Mouse (Mus musculus): ENCODE data around the gene Speer4f1.
"Not testable (repeated sequence)": the region's sequence is repeated elsewhere in the genome, so short reads cannot be mapped to it uniquely, and the experiment has no call there.

The Speer4f1 gene

GRCm38 (mm10) chr5:17475798-17476197 is at the start of gene Speer4f1:
Speer4f1 (plus strand) TSS chr5:17476098.
- in situ Hi-C loops (cut with MboI; ENCODE audit: low sequenced_read_pairs): not testable (repeated sequence)

GRCm38 (mm10) chr5:17426930-17427329 is 49.0 kb upstream of the Speer4f1 start:
- in situ Hi-C loops (cut with MboI; ENCODE audit: low sequenced_read_pairs): no loop called here

GRCm38 (mm10) chr5:17434721-17435120 is 41.2 kb upstream of the Speer4f1 start:
- in situ Hi-C loops (cut with MboI; ENCODE audit: low sequenced_read_pairs): no loop called here

GRCm38 (mm10) chr5:17436209-17436608 is 39.7 kb upstream of the Speer4f1 start:
- in situ Hi-C loops (cut with MboI; ENCODE audit: low sequenced_read_pairs): no loop called here

DNA sequence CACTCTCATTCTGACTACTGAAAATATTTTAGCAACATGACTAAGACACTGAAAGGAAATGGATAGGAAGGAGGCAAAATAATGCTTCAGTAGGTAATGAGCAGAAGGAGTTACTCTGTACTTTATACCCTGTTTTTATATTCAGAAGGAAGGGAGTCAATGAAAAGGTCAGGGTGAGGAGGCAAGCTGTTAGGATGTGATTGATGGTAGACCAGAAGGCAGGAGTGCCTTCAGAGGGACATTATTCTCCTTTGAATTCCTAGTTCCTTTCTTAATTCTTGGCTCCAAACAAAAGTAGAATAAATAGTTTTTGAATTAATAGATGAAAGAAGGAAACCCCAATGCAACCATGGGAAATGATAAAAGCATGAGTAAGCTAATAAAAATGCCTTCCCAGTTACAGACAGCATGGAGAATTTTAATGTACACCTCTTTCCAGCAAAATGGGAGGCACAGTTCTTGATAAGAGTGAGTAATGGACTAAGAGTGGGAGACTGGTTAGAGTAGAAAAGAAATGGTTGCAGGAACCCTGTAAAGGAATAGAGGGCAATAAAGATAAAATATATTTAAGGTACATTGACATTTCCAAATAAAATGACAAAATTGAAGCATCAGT is 36.3 kb upstream of the Speer4f1 start:
- in situ Hi-C loops (cut with MboI; ENCODE audit: low sequenced_read_pairs): no loop called here

DNA sequence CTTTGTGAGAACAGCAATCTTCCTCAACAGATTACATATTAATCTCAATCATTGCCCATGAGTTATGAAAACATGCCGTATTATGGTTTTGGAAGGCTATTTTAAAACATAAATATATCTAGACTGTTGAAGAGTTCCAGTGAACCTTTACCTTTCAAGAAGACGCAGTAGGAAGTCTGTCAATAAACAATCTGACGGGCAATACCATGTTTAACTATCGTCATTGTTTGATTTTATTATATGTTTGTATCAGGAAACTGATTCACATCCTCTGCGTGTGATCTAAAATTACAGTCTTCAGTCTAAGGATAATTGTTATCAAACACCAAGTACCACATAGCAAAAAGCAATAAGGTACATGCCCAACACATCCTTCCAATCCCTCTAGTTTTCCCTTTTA is 21.8 kb upstream of the Speer4f1 start:
- in situ Hi-C loops (cut with MboI; ENCODE audit: low sequenced_read_pairs): no loop called here

DNA sequence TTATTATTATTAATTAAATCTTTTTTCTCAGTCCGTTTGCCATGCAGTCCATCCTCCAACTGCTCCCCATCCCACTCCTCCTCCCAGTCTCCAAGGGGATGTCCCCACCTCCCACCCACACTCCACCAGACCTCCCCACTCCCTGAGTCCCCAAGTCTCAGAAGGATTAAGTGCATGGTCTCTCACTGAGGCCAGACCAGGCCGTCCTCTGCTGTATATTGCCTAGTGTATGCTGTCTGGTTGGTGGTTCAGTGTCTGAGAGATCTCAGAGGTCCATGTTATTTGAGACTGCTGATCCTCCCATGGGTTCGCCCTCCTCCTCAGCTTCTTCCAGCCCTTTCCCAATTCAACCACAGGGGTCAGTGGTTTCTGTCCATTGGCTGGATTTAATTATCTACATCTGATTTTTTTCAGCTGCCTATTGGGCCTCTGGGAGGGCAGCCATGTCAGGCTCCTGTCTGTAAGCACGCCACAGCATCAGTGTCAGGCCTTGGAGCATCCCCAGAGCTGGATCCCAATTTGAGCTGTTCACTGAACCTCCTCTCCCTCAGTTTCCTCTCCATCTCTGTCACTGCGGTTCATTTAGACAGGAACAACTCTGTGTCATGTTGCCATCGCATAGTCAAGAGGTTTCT is 20.8 kb upstream of the Speer4f1 start:
- in situ Hi-C loops (cut with MboI; ENCODE audit: low sequenced_read_pairs): no loop called here

DNA sequence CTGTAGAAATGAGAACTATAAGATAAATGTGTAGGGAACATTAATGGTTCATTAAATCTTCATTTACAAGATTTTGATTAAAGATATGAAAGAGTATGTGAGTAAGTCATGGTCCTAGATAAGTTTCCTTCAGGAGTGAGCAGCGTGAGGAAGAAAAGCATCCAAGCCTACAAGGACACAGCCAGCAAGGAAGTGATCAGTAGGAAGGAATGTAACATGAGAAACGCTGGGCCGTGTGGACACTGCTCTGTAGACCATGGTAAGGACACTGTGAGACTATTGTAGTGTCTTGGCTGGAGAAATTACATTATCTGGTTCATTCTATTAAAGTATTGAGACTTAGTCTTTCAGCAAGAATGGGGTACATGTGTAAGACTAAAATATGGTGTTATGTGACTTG is 19.2 kb upstream of the Speer4f1 start:
- in situ Hi-C loops (cut with MboI; ENCODE audit: low sequenced_read_pairs): no loop called here

DNA sequence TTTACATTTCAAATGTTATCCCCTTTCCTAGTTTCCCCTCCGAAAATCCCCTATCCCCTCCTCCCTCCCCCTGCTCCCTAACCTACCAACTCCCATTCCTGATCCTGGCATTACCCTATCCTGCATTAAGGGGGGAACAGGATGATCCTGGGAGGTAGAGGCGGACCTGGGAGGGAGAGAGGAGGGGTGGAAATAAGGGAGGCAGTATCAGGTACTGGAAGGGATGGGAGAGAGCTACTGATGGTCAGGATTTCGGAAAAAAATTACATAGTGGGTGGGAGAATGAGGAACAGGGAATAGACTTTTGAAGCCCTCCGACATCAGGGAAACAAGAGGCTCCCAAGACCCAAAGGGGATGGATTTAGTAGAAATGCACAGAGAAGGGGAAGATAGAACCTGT is 7.8 kb upstream of the Speer4f1 start:
- in situ Hi-C loops (cut with MboI; ENCODE audit: low sequenced_read_pairs): not testable (repeated sequence)

- in situ Hi-C loops (cut with MboI; ENCODE audit: low sequenced_read_pairs): no loop called here
Measured at GRCm38 (mm10) chr5:17476476-17476875, 578 bp downstream of the Speer4f1 start.

GRCm38 (mm10) chr5:17489894-17490293 is 14.0 kb downstream of the Speer4f1 start:
- in situ Hi-C loops (cut with MboI; ENCODE audit: low sequenced_read_pairs): no loop called here

- in situ Hi-C loops (cut with MboI; ENCODE audit: low sequenced_read_pairs): no loop called here
Measured at GRCm38 (mm10) chr5:17495616-17496015, 19.7 kb downstream of the Speer4f1 start.

DNA sequence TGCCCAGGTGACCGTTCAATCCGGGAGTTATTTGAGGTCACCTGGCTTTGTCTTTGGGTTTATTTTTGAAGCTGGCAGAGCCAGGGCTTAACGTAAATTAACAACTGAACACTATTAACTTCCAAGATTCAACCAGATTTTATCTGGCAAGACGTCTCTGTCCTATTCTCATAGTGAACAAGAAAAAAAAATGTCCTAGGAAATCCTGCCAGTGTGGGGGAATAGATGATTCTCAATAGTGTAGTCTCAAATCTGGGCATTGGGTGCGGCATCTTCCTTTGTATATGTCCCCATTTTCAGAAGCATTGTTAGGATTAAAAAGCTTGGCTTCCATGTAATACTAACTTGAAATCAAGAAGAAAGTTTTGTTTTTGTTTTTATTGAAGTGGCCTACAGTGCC is 20.8 kb downstream of the Speer4f1 start:
- in situ Hi-C loops (cut with MboI; ENCODE audit: low sequenced_read_pairs): no loop called here

- in situ Hi-C loops (cut with MboI; ENCODE audit: low sequenced_read_pairs): no loop called here
Measured at GRCm38 (mm10) chr5:17499873-17500329, 24.0 kb downstream of the Speer4f1 start.

DNA sequence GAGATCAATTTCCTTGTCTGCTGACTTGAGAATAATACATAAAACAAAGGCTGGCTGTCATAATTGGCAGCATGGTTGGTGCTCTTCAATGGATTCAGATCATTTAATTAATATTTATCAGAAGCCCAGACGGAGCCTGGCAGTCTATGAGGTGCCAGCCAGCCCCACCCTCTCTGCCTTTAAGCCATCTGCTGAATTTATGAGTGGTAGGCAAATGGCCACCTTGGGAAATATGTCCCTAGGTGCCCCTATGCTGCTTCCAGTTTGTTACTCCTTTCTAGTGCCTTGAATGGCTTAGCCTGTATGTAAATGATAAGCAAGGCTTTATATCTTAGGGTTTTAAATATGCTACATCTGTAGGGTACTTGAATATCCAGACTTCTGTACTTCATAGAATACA is 25.0 kb downstream of the Speer4f1 start:
- in situ Hi-C loops (cut with MboI; ENCODE audit: low sequenced_read_pairs): no loop called here

GRCm38 (mm10) chr5:17505540-17505939 is 29.6 kb downstream of the Speer4f1 start:
- in situ Hi-C loops (cut with MboI; ENCODE audit: low sequenced_read_pairs): no loop called here

- in situ Hi-C loops (cut with MboI; ENCODE audit: low sequenced_read_pairs): no loop called here
Measured at GRCm38 (mm10) chr5:17508038-17508437, 32.1 kb downstream of the Speer4f1 start.
